Mouse (Mus musculus): Measurements from ENCODE around the gene Enkur. TPM values are rescaled to one million over a fixed set of nuclear protein-coding genes. Genes with fewer than 3 reads are reported as not detected.
"Not testable (repeated sequence)": the region's sequence is repeated elsewhere in the genome, so short reads cannot be mapped to it uniquely, and the experiment has no call there.

The Enkur gene
- polyA plus RNA-seq (2012; rRNA removed) = 2.4 and 4.7 TPM in 2 replicates

DNA sequence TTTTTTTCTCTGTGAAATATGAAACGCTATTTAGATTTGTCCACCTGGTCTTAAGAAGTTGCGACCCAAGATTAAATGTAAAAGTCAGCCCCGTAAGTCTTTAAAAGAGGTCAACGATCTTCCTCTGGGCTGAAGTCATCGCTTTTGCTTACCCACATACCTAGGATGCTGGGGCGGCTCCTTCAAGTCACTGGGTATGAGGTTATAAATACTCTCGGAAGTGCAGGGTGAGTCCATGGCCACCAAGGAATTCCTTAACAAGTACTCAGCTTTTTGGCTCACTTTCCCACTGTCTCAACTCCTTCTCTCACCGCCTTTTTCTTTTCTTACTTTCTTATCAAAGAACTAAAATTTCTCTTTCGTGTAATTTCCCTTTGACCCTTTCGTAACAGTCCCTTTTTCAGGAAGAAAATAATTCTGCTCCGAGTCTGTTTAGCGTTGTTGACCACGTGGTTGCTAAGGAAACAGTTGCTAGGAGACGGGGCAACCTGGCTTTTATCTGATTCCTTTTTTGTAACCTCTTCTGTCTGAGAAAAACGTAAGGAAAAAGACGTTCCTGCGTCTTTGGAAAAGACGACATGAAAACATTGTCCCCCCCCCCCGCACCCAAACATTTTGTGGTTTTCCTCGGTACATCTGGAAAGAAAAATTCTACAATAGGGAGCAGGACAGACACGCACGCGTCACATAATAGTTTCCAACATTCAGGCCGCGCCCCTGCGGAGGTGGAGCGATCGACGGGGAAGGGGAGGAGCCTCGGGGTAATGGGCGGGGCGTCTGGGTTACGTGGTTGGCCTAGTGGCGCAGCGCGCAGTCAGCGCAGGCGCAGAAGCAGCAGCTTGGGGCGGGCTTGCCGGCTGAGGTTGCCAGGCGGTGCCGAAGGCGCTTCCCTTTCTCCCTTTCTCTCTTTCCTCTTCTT is at the start of gene Enkur, which contains the start of gene Thnsl1:
Enkur (minus strand) TSS at position 454 of the 919 bp plus-strand sequence.
Thnsl1 (plus strand) TSS at position 813 of the 919 bp plus-strand sequence.
- TF ChIP-seq POLR2A (IDR thresholded peaks at IDR 0.05; ENCODE audit: borderline replicate concordance, extremely low read depth, insufficient read depth, insufficient read length, poor library complexity, severe bottlenecking) (peak; percentile 98), CTCF (IDR thresholded peaks at IDR 0.05; ENCODE audit: borderline replicate concordance, extremely low read depth, insufficient read depth, insufficient read length) (no peak)
- DNase-seq (ENCODE audit: low read depth) = peak; percentile 99

DNA sequence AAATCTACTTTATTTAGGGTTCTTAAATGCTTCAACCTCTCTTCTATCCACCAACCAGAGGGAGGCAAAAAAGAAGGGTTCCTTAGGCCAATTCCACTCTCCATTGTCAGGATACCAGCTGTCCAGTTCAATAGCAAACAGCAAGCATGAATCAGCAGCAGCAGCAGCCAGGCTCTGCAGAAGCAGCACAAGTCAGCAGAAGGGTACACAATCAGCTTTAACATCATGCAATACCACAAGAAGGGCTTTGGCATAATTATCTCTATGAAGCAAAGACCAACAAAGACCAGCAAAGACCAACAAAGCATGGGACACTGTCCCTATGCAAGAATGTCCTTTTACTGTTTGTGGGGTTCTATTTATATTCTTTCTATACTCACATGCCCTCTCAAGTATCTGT is 49.1 kb upstream of the Enkur start:
- no peak for DNase-seq (ENCODE audit: low read depth)
- no peak for TF ChIP-seq POLR2A (IDR thresholded peaks at IDR 0.05; ENCODE audit: borderline replicate concordance, extremely low read depth, insufficient read depth, insufficient read length, poor library complexity, severe bottlenecking)
- no peak for TF ChIP-seq CTCF (IDR thresholded peaks at IDR 0.05; ENCODE audit: borderline replicate concordance, extremely low read depth, insufficient read depth, insufficient read length)

DNA sequence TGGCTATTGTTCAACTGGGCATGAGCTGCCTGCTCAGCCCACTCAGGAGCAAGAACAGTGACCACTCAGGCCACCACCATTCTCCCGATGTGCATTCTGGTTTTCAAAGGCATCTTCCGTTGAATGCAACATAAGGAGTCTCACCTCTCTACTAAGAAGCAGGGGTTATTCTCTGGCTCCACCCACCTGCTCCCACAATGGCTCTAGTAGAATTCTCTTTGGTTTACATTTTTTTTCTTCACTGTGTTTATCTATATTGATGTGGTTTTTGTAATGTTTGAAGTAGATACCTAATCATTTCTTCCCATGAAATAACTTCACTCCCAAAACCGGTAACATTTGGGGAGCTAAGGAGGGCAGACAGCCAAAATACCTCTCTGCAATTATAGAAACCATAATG is 48.5 kb upstream of the Enkur start:
- TF ChIP-seq CTCF (IDR thresholded peaks at IDR 0.05; ENCODE audit: borderline replicate concordance, extremely low read depth, insufficient read depth, insufficient read length) = no peak
- no peak for TF ChIP-seq POLR2A (IDR thresholded peaks at IDR 0.05; ENCODE audit: borderline replicate concordance, extremely low read depth, insufficient read depth, insufficient read length, poor library complexity, severe bottlenecking)
- DNase-seq (ENCODE audit: low read depth) = no peak

DNA sequence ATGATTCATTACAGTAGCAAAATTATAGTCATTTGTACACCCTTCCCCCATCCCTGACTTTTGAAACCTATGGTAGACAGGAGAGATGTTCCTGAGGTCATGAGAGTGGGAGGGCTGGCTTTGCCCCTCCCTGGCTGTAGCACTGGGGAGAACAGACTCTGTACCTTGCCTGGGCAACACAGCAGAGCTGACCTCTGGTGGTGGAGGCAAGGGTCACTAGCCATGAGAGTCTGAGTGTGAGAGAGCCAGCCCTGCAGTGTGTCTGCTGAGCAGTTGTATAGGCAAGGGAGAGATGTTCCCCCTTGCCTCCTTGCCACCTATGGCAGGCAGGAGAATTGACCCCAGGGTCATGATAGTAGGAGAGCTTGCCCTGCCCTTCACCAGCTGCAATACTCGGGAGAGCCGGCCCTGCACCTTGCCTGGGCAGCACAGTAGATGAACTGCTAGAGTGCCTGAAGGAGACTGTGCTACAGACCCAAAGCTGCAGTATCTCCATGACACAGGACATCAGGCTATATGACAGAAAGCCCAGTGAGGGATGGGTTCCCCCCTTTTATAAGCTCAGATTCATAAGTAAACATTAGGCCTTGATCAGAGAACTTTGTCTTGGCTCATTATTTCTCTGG is 40.4 kb upstream of the Enkur start:
- DNase-seq (ENCODE audit: low read depth) = no peak
- no peak for TF ChIP-seq POLR2A (IDR thresholded peaks at IDR 0.05; ENCODE audit: borderline replicate concordance, extremely low read depth, insufficient read depth, insufficient read length, poor library complexity, severe bottlenecking)
- TF ChIP-seq CTCF (IDR thresholded peaks at IDR 0.05; ENCODE audit: borderline replicate concordance, extremely low read depth, insufficient read depth, insufficient read length) = no peak

DNA sequence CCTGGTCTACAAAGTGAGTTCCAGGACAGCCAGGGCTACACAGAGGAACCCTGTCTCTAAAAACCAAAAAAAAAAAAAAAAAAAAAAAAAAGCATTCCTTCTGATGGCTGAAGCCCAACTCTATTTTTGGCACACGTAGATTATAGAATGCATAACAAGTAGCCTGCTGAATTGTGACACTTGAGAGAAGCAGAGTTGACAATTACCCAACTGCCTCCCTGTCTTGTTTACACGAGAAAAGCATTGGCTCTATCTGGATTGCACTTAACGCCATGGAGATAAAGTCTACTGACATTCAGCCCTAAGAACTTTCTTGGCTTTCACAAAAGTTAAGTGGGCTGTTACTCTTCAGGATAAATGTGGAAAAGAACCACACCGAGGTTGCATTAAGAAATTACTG is 39.8 kb upstream of the Enkur start:
- no peak for TF ChIP-seq POLR2A (IDR thresholded peaks at IDR 0.05; ENCODE audit: borderline replicate concordance, extremely low read depth, insufficient read depth, insufficient read length, poor library complexity, severe bottlenecking)
- TF ChIP-seq CTCF (IDR thresholded peaks at IDR 0.05; ENCODE audit: borderline replicate concordance, extremely low read depth, insufficient read depth, insufficient read length) = no peak
- no peak for DNase-seq (ENCODE audit: low read depth)

DNA sequence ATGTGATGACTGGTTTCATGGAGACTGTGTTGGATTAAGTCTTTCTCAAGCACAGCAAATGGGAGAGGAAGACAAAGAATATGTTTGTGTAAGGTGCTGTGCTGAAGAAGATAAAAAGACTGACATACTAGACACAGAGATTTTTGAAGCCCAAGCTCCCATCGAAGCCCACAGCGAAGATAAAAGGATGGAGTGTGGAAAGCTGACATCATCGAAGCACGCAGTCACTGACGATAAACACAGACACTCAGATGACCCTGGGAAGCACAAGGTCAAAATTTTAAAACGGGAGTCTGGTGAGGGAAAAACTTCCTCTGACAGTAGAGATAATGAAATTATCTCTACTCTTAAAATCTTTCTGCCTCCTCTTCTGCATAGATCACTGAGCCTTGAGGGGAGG is 38.9 kb upstream of the Enkur start:
- DNase-seq (ENCODE audit: low read depth) = not testable (repeated sequence)

DNA sequence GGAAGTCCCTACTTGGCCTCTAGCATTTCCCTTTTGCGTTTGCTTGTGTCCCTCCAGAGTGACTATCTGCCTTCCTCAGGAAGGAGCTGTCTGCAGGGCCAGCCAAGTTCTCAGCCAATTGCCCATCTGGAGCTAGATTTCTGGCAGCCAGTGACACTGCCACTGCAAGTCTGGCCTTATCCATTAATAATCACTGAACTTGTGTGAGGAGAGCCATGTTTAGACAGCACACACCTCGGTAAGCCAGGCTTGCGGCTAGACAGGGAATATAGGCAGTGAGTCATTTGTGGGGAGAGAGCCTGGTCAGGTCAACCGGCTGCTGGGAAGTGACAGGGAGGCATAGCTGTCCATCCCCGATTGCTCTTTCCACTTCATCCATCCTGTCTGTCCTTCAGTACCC is 31.7 kb upstream of the Enkur start:
- DNase-seq (ENCODE audit: low read depth) = peak; percentile 10
- TF ChIP-seq CTCF (IDR thresholded peaks at IDR 0.05; ENCODE audit: borderline replicate concordance, extremely low read depth, insufficient read depth, insufficient read length) (no peak), POLR2A (IDR thresholded peaks at IDR 0.05; ENCODE audit: borderline replicate concordance, extremely low read depth, insufficient read depth, insufficient read length, poor library complexity, severe bottlenecking) (no peak)

DNA sequence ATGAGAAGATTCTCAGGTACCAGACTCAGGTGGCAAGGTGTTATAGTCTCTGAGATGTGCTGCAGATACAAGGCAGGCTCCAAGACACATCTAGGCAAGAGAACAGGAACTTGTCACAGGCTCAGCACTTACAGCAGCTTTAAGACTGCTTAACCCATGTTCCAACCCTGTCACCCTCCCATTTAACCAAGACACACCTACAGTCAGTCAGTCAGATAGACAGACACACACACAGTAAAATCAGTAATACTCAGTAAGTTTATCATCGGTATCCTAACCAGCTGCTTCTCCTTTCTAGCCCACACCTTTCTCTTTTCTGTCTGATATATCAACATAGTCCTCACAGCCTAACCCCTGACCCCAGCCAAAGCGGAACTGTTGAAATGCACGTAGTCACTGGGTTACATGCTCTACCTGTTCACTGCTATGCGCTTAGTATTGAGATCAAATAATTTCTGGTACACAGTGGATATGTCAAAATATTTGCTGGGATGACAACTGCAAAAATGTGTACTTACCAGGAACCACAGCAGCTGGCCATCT is 30.8 kb upstream of the Enkur start:
- DNase-seq (ENCODE audit: low read depth) = no peak
- TF ChIP-seq CTCF (IDR thresholded peaks at IDR 0.05; ENCODE audit: borderline replicate concordance, extremely low read depth, insufficient read depth, insufficient read length) (no peak), POLR2A (IDR thresholded peaks at IDR 0.05; ENCODE audit: borderline replicate concordance, extremely low read depth, insufficient read depth, insufficient read length, poor library complexity, severe bottlenecking) (no peak)

DNA sequence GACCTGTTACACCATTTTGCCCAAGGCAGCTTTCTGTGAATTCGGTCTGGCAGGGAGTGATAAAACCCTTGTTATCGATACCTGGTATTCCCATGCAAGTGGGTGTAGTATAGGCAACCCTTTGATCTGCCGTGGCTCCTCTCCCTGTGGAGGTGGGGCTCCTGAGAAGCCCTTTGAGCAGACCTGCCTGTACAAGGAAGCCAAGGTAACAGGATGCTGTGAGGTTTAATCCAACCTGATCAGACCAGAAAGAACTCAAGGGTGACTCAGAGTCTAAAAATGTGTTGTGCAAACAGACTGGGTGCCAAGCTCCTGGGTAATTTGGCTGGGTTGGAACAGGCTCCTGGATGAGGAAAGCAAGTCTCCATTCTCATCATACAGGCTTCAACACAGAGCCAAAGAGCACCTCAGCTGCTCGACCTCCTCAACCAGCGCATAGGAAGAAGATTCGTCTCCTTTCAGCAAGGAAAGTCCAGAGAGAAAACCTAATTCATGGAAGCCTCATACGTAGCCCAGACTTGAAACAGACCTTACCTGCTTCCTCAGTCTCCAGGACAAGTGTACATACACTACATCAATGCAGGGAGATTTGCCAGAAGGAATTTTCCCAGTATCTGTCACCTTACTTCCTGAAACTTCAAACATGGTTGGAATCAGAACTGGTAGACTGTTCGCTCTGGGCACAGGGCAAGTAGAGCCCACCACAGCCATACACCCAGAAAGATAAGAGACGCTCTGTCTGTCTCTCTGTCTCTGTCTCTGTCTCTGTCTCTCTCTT is 29.9 kb upstream of the Enkur start:
- TF ChIP-seq POLR2A (IDR thresholded peaks at IDR 0.05; ENCODE audit: borderline replicate concordance, extremely low read depth, insufficient read depth, insufficient read length, poor library complexity, severe bottlenecking) (no peak), CTCF (IDR thresholded peaks at IDR 0.05; ENCODE audit: borderline replicate concordance, extremely low read depth, insufficient read depth, insufficient read length) (no peak)
- no peak for DNase-seq (ENCODE audit: low read depth)

DNA sequence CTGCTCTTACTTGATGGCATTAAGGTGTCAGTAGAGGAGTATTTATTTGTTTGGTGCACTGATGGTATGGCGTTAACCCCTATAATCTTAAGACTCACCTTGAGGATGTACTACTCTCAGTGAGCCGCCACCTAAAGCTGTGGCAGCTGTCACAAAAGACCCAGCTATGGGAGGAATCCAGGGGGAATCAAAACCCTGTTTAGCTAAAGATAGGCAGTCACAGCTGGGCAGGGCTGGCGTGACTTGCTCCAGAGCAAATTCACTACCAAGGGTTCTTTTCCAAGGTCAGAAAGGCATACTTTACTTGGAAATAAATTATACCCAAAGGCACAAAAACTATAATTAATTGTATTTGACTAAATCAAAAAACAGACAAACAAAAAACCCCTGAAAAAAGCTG is 26.0 kb upstream of the Enkur start:
- no peak for DNase-seq (ENCODE audit: low read depth)
- TF ChIP-seq CTCF (IDR thresholded peaks at IDR 0.05; ENCODE audit: borderline replicate concordance, extremely low read depth, insufficient read depth, insufficient read length) (no peak), POLR2A (IDR thresholded peaks at IDR 0.05; ENCODE audit: borderline replicate concordance, extremely low read depth, insufficient read depth, insufficient read length, poor library complexity, severe bottlenecking) (no peak)

DNA sequence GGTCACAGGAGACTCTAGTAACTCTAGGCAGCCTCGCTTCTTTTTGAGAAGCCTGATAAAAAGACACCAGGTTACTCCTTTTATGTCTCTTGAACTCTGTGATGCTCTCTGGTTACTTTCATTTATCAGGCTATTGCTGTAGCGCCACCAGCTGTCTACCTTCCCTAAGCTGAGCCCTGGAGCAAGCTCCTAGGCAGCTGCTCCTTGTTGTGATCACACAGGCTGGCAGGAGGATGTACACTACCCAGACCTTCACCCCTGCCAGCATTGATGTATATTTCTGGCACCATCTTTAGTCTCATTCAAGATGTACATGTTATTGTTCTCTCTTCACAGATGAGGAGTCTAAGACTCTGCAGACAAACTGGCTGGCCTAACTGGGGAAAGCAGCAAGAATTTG is 25.1 kb upstream of the Enkur start:
- DNase-seq (ENCODE audit: low read depth) = peak; percentile 6

More for the DNA sequence above, 25.1 kb upstream of the Enkur start:
- TF ChIP-seq CTCF (IDR thresholded peaks at IDR 0.05; ENCODE audit: borderline replicate concordance, extremely low read depth, insufficient read depth, insufficient read length) = no peak
- no peak for TF ChIP-seq POLR2A (IDR thresholded peaks at IDR 0.05; ENCODE audit: borderline replicate concordance, extremely low read depth, insufficient read depth, insufficient read length, poor library complexity, severe bottlenecking)

Data from brain, embryonic 14.5 days (tissue).